Mouse (Mus musculus) heart, adult 2 months (tissue): ENCODE data around the gene Pard3.

ENCODE experiments used
- CTCF ChIP-seq: fragments of 200-600 bp; IDR thresholded peaks from 2 replicates; pipeline ENCODE4 v1.8.1; 2022; ENCODE audit warnings: antibody characterized with exemption, mild to moderate bottlenecking, moderate library complexity
- POLR2A ChIP-seq: fragments of 200-500 bp; IDR thresholded peaks from 2 replicates; pipeline ENCODE4 v1.6.1; 2011; ENCODE audit warnings: mild to moderate bottlenecking, low read depth, low read length, control low read depth; ENCODE audit not compliant: insufficient read depth

DNA sequence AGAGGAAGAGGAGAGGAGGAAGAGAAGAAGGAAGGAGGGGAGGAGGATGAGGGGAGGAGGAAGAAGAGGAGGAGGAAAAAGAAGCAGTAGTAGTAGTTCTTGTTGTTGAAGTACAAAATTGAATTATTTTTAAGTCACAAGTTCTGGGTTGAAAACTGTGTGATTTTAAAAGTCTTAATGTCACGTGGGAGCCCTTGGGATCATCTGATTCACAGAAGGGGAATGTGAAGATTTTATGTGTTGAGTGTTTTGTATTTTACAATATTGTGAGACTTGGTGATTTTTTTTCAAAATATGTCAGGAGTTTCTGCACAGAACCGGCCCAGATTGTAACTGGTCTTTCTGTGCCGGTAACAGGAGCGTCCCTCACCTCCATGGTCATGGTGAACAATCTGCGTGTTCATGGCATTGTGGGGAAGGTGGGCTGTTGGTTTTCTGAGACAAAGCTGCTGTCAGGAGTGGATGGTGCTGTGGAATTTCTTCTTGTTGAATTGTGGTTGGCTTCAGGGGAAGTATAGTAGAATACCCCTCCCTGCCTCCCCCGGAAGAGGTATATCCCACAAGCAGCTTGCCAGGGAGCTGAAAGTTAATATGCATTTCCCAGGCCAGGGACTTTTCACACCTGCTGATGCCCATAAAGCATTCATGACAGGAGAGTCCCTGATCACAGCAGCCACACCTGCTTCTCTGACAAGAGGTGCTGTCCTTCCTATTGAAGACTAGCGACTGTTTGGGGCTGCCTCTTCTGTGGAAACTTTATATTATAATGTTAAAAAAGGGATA lies 254.9 kb downstream of the Pard3 start:
- no peak for TF ChIP-seq CTCF
- TF ChIP-seq POLR2A: no peak
